In genomic region chr11:101946525-101946924, GRCm38 (mm10) we compare ENCODE assay signal across 13 mouse cellular contexts. TPM values are rescaled to one million over a fixed set of nuclear protein-coding genes. Genes with fewer than 3 reads are reported as not detected.
DNase-seq lines count a peak whose midpoint lies in the region; ATAC-seq and TF ChIP-seq lines count a peak whose summit lies in the region.
"Had no signal": no experiment of that assay in that cellular context is flagged by ENCODE, and none has a peak within 500 bp of the region (broad histone marks: within the 10 kb centered on the region; RNA-seq: fewer than 3 reads in every experiment).

No protein-coding gene starts in this region.

- 0 out of 2 replicates have a peak, but pooled peaks cover 3% of the 10 kb centered on the region for H3K27me3 ChIP-seq in heart, postnatal 0 days (ENCODE audit: control insufficient read depth, insufficient read depth, low read length)
- H3K27me3 ChIP-seq in lung, postnatal 0 days (replicated peaks; ENCODE audit: insufficient read depth, low read length), result no peaks in the 10 kb centered on the region
- no peaks in the 10 kb centered on the region for H3K27me3 ChIP-seq in limb, embryonic 15.5 days

- no peak for DNase-seq in heart, postnatal 0 days (ENCODE audit: low spot score)
- DNase-seq in heart, postnatal 4 days, result no peak
- DNase-seq in lung, postnatal 0 days (ENCODE audit: low spot score), result no peak
- DNase-seq in lung, postnatal 14 days, result no peak
- DNase-seq in R1 (ENCODE audit: low read depth, low spot score), result peak; percentile 74
- DNase-seq in spleen, postnatal 14 days (ENCODE audit: low spot score in 2 of 2), result no peak
- DNase-seq in testis, postnatal 14 days (ENCODE audit: low spot score), result no peak
- DNase-seq: gastrocnemius, postnatal 25 days; heart, postnatal 14 days; kidney, postnatal 10 days had no signal

- no peak for ATAC-seq in heart, postnatal 0 days (ENCODE audit: insufficient read depth, low read depth)
- no peak for ATAC-seq in lung, postnatal 0 days
- ATAC-seq in limb, embryonic 15.5 days (ENCODE audit: insufficient number of reproducible peaks, low FRiP score, low TSS enrichment, low read depth), result peak; percentile 35; the same call in 1 of the 2 replicates

- H3K4me1 ChIP-seq in heart, postnatal 0 days (ENCODE audit: control insufficient read depth, insufficient read depth), result no peaks in the 10 kb centered on the region
- no peaks in the 10 kb centered on the region for H3K4me1 ChIP-seq in lung, postnatal 0 days (ENCODE audit: insufficient read depth, low read depth, low read length)
- H3K4me1 ChIP-seq in limb, embryonic 15.5 days, result no peaks in the 10 kb centered on the region

- H3K4me2 ChIP-seq in heart, postnatal 0 days (ENCODE audit: low read depth, low read length), result no peak overlapping the region
- no peak overlapping the region for H3K4me2 ChIP-seq in lung, postnatal 0 days (replicated peaks; ENCODE audit: low read depth, low read length)
- no peak overlapping the region for H3K4me2 ChIP-seq in limb, embryonic 15.5 days

- no peaks in the 10 kb centered on the region for H3K9me3 ChIP-seq in heart, postnatal 0 days (replicated peaks; ENCODE audit: control insufficient read depth, low read length)
- H3K9me3 ChIP-seq in lung, postnatal 0 days (ENCODE audit: low read length), result no peaks in the 10 kb centered on the region
- no peaks in the 10 kb centered on the region for H3K9me3 ChIP-seq in limb, embryonic 15.5 days

- H3K27ac ChIP-seq in heart, postnatal 0 days (ENCODE audit: low read depth), result no peak overlapping the region
- no peak overlapping the region for H3K27ac ChIP-seq in lung, postnatal 0 days (ENCODE audit: low read length)
- H3K27ac ChIP-seq in limb, embryonic 15.5 days, result no peak overlapping the region

- H3K9ac ChIP-seq in heart, postnatal 0 days (replicated peaks; ENCODE audit: low read depth, low read length), result no peak overlapping the region
- no peak overlapping the region for H3K9ac ChIP-seq in lung, postnatal 0 days (replicated peaks; ENCODE audit: low read depth)
- no peak overlapping the region for H3K9ac ChIP-seq in limb, embryonic 15.5 days

- no peak overlapping the region for H3K4me3 ChIP-seq in heart, postnatal 0 days (ENCODE audit: low read depth, low read length)
- H3K4me3 ChIP-seq in lung, postnatal 0 days (ENCODE audit: low read depth, low read length), result no peak overlapping the region
- no peak overlapping the region for H3K4me3 ChIP-seq in limb, embryonic 15.5 days

- peak; percentile 8; the same call in 1 of the 2 replicates for TF ChIP-seq CTCF in heart, postnatal 0 days (IDR thresholded peaks at IDR 0.05; ENCODE audit: low read depth)
- peak; percentile 36 for TF ChIP-seq CTCF in lung, postnatal 0 days (IDR thresholded peaks at IDR 0.05)

- no peak for TF ChIP-seq EP300 in heart, postnatal 0 days (IDR thresholded peaks at IDR 0.05; ENCODE audit: low read depth)
- no peak for TF ChIP-seq EP300 in lung, postnatal 0 days (IDR thresholded peaks at IDR 0.05)

- 44% methylated on average over 5 of the region's 5 CpGs for WGBS in heart, postnatal 0 days
- WGBS in lung, postnatal 0 days, result 32% methylated on average over 5 of the region's 5 CpGs
- 30% methylated on average over 5 of the region's 5 CpGs for WGBS in limb, embryonic 15.5 days

- H3K36me3 ChIP-seq in heart, postnatal 0 days (replicated peaks; ENCODE audit: control insufficient read depth, insufficient read depth, low read length), result no peaks in the 10 kb centered on the region
- no peaks in the 10 kb centered on the region for H3K36me3 ChIP-seq in lung, postnatal 0 days (ENCODE audit: insufficient read depth, low read length)
- no peaks in the 10 kb centered on the region for H3K36me3 ChIP-seq in limb, embryonic 15.5 days

RNA-seq across cellular contexts. Expression of gene Sost, which starts 20.3 kb away (rescaled TPM):
- 6.5 and 21.2 TPM in 2 replicates for total RNA-seq in heart, postnatal 0 days (2014; rRNA removed; ENCODE audit: low replicate concordance)
- 2.7 and 2.8 TPM in 2 replicates for polyA plus RNA-seq in heart, postnatal 0 days (2015; fragmentation: Nextera tagmentation; extraction: Ambion mirVana)
- 1 to 10 TPM; 7.5 to 8.2 TPM for total RNA-seq in heart, postnatal 4 days (2021)
- 0.06 TPM in 1 of 2 replicates, not detected in the other for polyA plus RNA-seq in lung, postnatal 0 days (2015; fragmentation: Nextera tagmentation; extraction: Ambion mirVana)
- 0.16 and 0.50 TPM in 2 replicates for polyA plus RNA-seq in limb, embryonic 15.5 days (2015; fragmentation: Nextera tagmentation; extraction: Ambion mirVana)
- total RNA-seq: gastrocnemius, postnatal 25 days had no signal
- polyA plus RNA-seq: liver, embryonic 16.5 days had no signal

RNA-seq across cellular contexts. Expression of gene Cfap97d1, which starts 37.6 kb away (rescaled TPM):
- not detected in 2 replicates for total RNA-seq in heart, postnatal 0 days (2014; rRNA removed; ENCODE audit: low replicate concordance)
- not detected in 2 replicates for polyA plus RNA-seq in heart, postnatal 0 days (2015; fragmentation: Nextera tagmentation; extraction: Ambion mirVana)
- total RNA-seq in heart, postnatal 4 days (2021), result not detected
- polyA plus RNA-seq in lung, postnatal 0 days (2015; fragmentation: Nextera tagmentation; extraction: Ambion mirVana), result 0.20 TPM in 1 of 2 replicates, not detected in the other
- polyA plus RNA-seq in limb, embryonic 15.5 days (2015; fragmentation: Nextera tagmentation; extraction: Ambion mirVana), result not detected in 2 replicates
- total RNA-seq: gastrocnemius, postnatal 25 days; heart, postnatal 14 days had no signal
- polyA plus RNA-seq: C2C12; liver, embryonic 16.5 days had no signal

RNA-seq across cellular contexts. Expression of gene Dusp3, which starts 40.3 kb away (rescaled TPM):
- total RNA-seq in heart, postnatal 0 days (2014; rRNA removed; ENCODE audit: low replicate concordance), result 106 and 118 TPM in 2 replicates
- 67.9 and 75.7 TPM in 2 replicates for polyA plus RNA-seq in heart, postnatal 0 days (2015; fragmentation: Nextera tagmentation; extraction: Ambion mirVana)
- 100 to 1,000 TPM; 149 to 162 TPM for total RNA-seq in heart, postnatal 4 days (2021)
- polyA plus RNA-seq in lung, postnatal 0 days (2015; fragmentation: Nextera tagmentation; extraction: Ambion mirVana), result 78.2 and 80.0 TPM in 2 replicates
- polyA plus RNA-seq in limb, embryonic 15.5 days (2015; fragmentation: Nextera tagmentation; extraction: Ambion mirVana), result 26.9 and 37.0 TPM in 2 replicates

RNA-seq across cellular contexts. Expression of gene Meox1, which starts 52.4 kb away (rescaled TPM):
- total RNA-seq in heart, postnatal 0 days (2014; rRNA removed; ENCODE audit: low replicate concordance), result 12.5 and 15.0 TPM in 2 replicates
- polyA plus RNA-seq in heart, postnatal 0 days (2015; fragmentation: Nextera tagmentation; extraction: Ambion mirVana), result 10.9 and 12.3 TPM in 2 replicates
- 10 to 100 TPM; 17.3 to 19.1 TPM for total RNA-seq in heart, postnatal 4 days (2021)
- 8.1 and 8.7 TPM in 2 replicates for polyA plus RNA-seq in lung, postnatal 0 days (2015; fragmentation: Nextera tagmentation; extraction: Ambion mirVana)
- 15.8 and 18.6 TPM in 2 replicates for polyA plus RNA-seq in limb, embryonic 15.5 days (2015; fragmentation: Nextera tagmentation; extraction: Ambion mirVana)
